Mouse (Mus musculus) intestine, embryonic 16.5 days (tissue): Measurements from ENCODE around the gene Fbxl17. TPM values are rescaled to one million over a fixed set of nuclear protein-coding genes. Genes with fewer than 3 reads are reported as not detected.

ENCODE experiments used
- ATAC-seq: fragments of 200-750 bp; cut with Nextera tagmentation; 2 replicates; pipeline ENCODE4 v1.8.0; 2017; ENCODE audit warnings: moderate TSS enrichment, moderate library complexity
- H3K27ac ChIP-seq: fragments of 300-500 bp; sonication (generic); 2 replicates; pipeline ENCODE4 v1.5.1; 2014; ENCODE audit warnings: mild to moderate bottlenecking, low read length
- H3K27me3 ChIP-seq: fragments of 300-500 bp; sonication (generic); replicated peaks from 2 replicates; pipeline ENCODE4 v1.6.1; 2014; ENCODE audit warnings: low read length, control low read depth, mixed read lengths; ENCODE audit not compliant: control insufficient read depth, insufficient read depth
- H3K36me3 ChIP-seq: fragments of 300-500 bp; sonication (generic); 2 replicates; pipeline ENCODE4 v1.6.1; 2014; ENCODE audit warnings: low read length, control low read depth; ENCODE audit not compliant: control insufficient read depth, insufficient read depth
- H3K4me1 ChIP-seq: fragments of 300-500 bp; sonication (generic); 2 replicates; pipeline ENCODE4 v1.6.1; 2014; ENCODE audit warnings: low read length, control low read depth, mixed read lengths; ENCODE audit not compliant: control insufficient read depth, insufficient read depth
- H3K4me2 ChIP-seq: fragments of 300-500 bp; sonication (generic); 2 replicates; pipeline ENCODE4 v1.6.1; 2014; ENCODE audit warnings: low read depth, low read length, control low read depth
- H3K4me3 ChIP-seq: fragments of 300-500 bp; sonication (generic); 2 replicates; pipeline ENCODE4 v1.5.1; 2014; ENCODE audit warnings: mild to moderate bottlenecking, low read length
- H3K9ac ChIP-seq: fragments of 300-500 bp; sonication (generic); 2 replicates; pipeline ENCODE4 v1.6.1; 2014; ENCODE audit warnings: low read depth, low read length
- H3K9me3 ChIP-seq: fragments of 300-500 bp; sonication (generic); 2 replicates; pipeline ENCODE4 v1.6.1; 2016; ENCODE audit warnings: low read length, control low read depth; ENCODE audit not compliant: control insufficient read depth
- WGBS: fragments of 180-500 bp; shearing (Covaris S2); extraction: QIAGEN DNeasy Blood & Tissue Kit; methylation state at CpG from one replicate; pipeline ENCODE4 v1.1.7; 2014; 5-methylcytosine and 5-hydroxymethylcytosine counted together
- polyA plus RNA-seq: library from polyadenylated mRNA; unstranded; fragments of >200 nt; fragmentation: Nextera tagmentation; extraction: Ambion mirVana; gene quantifications from 2 replicates; pipeline ENCODE4 v1.2.1, GENCODE M21; 2015

Fbxl17 gene
- polyA plus RNA-seq, 1 experiment from 2014 or later, result 2.3 TPM

DNA sequence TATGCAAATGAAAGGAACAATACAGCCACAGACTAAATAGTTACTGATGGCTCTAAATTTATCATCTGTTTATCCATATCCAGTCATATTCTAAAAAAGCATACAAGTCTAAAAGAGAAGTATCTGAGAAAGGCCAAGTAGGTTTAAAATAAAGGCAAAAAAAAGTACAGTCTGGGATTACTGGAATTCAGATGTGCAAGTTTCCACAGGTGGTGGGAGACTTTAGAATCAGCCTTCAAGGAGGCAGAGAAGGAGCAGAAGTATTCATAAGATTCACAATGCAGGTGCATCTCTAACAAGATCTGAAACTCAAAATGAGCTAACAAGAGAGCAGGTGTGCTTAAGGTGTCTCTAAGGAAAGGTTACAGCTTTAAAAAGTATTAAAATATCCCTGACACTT is 263.0 kb downstream of the Fbxl17 start:
- no peak overlapping the region for H3K4me2 ChIP-seq
- no peak overlapping the region for H3K9ac ChIP-seq
- no peaks in the 10 kb centered on the region for H3K36me3 ChIP-seq
- no peaks in the 10 kb centered on the region for H3K9me3 ChIP-seq
- no peak overlapping the region for H3K4me3 ChIP-seq
- no peak overlapping the region for H3K27ac ChIP-seq
- no peaks in the 10 kb centered on the region for H3K4me1 ChIP-seq
- ATAC-seq, result no peak
- no peaks in the 10 kb centered on the region for H3K27me3 ChIP-seq

DNA sequence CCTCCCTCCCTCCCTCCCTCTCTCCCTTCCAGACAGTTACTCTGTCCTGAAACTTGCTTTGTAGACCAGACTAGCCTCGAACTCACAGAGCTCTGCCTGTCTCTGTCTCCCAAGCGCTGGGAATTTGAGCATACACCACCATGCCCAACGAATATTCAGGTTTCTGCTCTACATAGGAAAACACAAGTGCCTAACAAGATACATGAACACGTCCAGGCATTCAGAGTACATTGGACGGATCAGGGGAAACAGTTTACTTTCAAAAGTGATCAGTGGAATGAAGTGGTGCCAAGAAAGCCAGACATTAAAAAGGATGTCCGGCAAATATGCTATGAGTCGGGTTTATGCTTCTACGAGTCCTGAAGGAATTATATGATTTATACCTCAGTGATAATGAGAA is 263.6 kb downstream of the Fbxl17 start:
- Histone ChIP-seq H3K9me3 (no peaks in the 10 kb centered on the region), H3K9ac (no peak overlapping the region), H3K4me2 (no peak overlapping the region), H3K4me3 (no peak overlapping the region), H3K4me1 (no peaks in the 10 kb centered on the region), H3K36me3 (no peaks in the 10 kb centered on the region), H3K27me3 (no peaks in the 10 kb centered on the region), H3K27ac (no peak overlapping the region)
- ATAC-seq, result no peak
- 72% methylated on average over 8 of the region's 8 CpGs for WGBS

DNA sequence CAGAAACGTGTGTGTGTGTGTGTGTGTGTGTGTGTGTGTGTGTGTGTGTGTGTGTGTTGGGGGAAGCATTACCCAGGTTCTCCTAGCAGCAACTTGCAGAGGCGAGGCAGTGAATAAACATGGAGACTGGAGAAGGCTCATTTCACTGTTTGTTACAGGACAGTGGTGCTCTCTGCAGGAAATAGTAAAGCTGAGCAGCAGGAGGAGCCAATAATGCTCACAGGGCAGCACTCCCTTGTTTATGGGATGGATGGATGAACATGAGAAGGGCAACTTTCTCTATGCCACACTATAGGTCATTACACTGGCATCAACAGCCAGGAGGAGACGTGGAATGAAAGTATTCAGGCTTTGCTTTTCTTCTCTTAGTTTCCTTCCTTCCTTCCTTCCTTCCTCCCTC is 264.0 kb downstream of the Fbxl17 start:
- Histone ChIP-seq H3K27ac (no peak overlapping the region), H3K9ac (no peak overlapping the region), H3K36me3 (no peaks in the 10 kb centered on the region), H3K4me2 (no peak overlapping the region), H3K9me3 (no peaks in the 10 kb centered on the region), H3K27me3 (no peaks in the 10 kb centered on the region), H3K4me3 (no peak overlapping the region), H3K4me1 (no peaks in the 10 kb centered on the region)
- no peak for ATAC-seq
- 57% methylated on average over 3 of the region's 3 CpGs for WGBS

DNA sequence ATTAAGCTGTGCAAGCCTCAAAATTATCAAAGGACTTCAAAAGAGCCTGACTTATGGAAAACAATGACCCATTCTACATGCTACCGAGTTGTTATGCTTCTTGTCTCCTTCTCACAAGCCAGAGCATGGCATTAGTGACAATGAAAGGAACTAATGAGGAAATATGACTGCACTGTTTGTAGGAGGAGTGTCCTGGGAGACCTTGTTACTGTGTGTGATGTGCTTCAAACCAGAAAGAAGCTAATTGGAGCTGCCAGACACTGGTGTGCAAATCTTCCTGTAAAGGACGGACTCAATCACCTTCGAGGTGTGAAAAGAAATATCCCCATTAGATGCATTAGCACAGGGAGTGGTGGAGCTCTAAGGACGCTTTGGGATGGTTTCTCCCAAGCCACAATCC is 270.7 kb downstream of the Fbxl17 start:
- Histone ChIP-seq H3K9ac (no peak overlapping the region), H3K36me3 (no peaks in the 10 kb centered on the region), H3K4me3 (no peak overlapping the region), H3K4me1 (no peaks in the 10 kb centered on the region), H3K27ac (no peak overlapping the region), H3K27me3 (no peaks in the 10 kb centered on the region), H3K4me2 (no peak overlapping the region), H3K9me3 (no peaks in the 10 kb centered on the region)
- 65% methylated on average over 4 of the region's 4 CpGs for WGBS
- ATAC-seq, result no peak

DNA sequence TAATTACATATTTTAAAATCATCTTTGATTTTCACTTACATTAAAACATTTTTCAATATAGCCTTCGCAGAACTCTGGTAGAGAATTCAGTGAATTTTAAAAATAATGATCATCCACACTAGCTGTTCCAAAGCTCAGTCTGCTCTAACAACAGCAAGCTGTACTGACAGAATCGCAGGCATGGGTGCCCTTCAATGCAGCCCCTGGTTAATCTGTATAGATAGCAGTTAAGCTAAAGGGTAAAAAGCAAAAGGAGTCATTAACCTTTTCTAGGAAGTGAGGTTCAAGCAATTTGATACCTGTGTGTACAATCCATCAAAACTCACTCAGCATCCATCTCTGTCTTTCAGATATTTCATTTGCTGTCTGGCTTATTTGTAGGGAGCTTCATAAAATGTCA is 273.4 kb downstream of the Fbxl17 start:
- H3K27ac ChIP-seq, result no peak overlapping the region
- H3K9me3 ChIP-seq, result no peaks in the 10 kb centered on the region
- no peaks in the 10 kb centered on the region for H3K27me3 ChIP-seq
- ATAC-seq, result no peak
- no peaks in the 10 kb centered on the region for H3K36me3 ChIP-seq
- WGBS, result 64% methylated on average over 2 of the region's 2 CpGs
- H3K4me2 ChIP-seq, result no peak overlapping the region
- H3K9ac ChIP-seq, result no peak overlapping the region
- H3K4me1 ChIP-seq, result no peaks in the 10 kb centered on the region
- H3K4me3 ChIP-seq, result no peak overlapping the region

DNA sequence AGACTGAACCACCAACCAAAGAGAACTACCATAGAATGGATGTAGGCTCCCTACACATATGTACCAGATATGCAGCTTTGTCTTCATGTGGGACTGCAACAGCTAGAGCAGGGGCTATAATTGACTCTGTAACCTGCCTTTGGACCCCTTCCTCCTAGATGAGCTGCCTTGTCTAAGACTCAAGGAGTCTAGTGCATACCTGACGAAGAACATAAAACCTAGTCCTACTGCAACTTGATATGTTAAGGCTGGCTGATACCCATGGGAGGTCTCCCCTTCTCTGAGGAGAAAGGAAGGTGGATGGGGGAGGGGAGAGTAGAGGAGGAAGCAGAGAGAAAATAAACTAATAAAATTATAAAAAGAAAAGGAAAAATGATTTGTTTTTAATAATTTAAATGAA is 273.9 kb downstream of the Fbxl17 start:
- H3K4me2 ChIP-seq, result no peak overlapping the region
- no peaks in the 10 kb centered on the region for H3K9me3 ChIP-seq
- no peaks in the 10 kb centered on the region for H3K27me3 ChIP-seq
- ATAC-seq, result no peak
- no peaks in the 10 kb centered on the region for H3K4me1 ChIP-seq
- H3K27ac ChIP-seq, result no peak overlapping the region
- no peak overlapping the region for H3K4me3 ChIP-seq
- H3K36me3 ChIP-seq, result no peaks in the 10 kb centered on the region
- H3K9ac ChIP-seq, result no peak overlapping the region
- 88% methylated on average over 1 of the region's 1 CpGs for WGBS

DNA sequence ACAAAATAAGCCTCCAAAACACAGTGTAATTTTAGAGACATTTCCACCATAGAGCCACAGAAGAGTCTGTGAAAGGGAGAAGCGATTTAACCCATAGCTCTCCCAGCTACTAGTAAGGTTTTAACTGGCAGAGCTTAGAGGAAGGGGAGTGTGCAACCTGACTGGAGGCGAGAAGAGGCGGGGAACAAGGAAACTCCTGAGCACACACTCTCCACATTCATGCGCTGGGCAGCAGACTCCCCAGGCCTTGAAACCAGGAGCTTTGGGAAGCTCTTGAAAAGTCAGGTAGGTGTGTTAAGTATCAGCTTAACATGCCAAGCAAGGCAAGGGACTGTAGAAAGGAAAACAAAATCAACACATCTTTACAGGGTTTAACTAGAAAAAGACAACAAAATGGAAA is 276.1 kb downstream of the Fbxl17 start:
- Histone ChIP-seq H3K9me3 (no peaks in the 10 kb centered on the region), H3K27me3 (no peaks in the 10 kb centered on the region), H3K36me3 (no peaks in the 10 kb centered on the region), H3K9ac (no peak overlapping the region), H3K4me3 (no peak overlapping the region), H3K27ac (no peak overlapping the region), H3K4me2 (no peak overlapping the region), H3K4me1 (no peaks in the 10 kb centered on the region)
- no peak for ATAC-seq
- WGBS, result 57% methylated on average over 4 of the region's 4 CpGs

DNA sequence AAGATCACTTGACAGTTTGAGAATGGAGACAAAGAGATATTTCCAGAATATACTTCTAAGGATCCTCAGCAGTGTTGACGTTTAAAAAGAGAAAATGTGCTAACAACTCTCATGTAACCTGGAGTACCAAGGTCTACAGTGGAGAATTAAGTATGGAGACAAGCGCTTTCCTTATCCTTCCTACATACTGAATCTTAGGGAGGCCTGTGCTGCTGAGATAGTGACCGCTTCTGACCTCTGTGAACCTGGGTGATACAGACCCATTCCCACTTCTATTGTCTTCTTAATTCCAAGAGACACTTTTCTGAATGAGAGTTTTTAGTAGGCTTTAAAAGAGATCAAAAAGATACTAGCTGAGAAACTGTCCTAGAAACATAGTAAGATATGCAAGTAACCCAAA is 278.2 kb downstream of the Fbxl17 start:
- WGBS, result 82% methylated on average over 3 of the region's 3 CpGs
- H3K9me3 ChIP-seq, result no peaks in the 10 kb centered on the region
- H3K4me3 ChIP-seq, result no peak overlapping the region
- no peak for ATAC-seq
- H3K4me2 ChIP-seq, result no peak overlapping the region
- H3K9ac ChIP-seq, result no peak overlapping the region
- no peaks in the 10 kb centered on the region for H3K36me3 ChIP-seq
- no peaks in the 10 kb centered on the region for H3K4me1 ChIP-seq
- no peak overlapping the region for H3K27ac ChIP-seq
- no peaks in the 10 kb centered on the region for H3K27me3 ChIP-seq

DNA sequence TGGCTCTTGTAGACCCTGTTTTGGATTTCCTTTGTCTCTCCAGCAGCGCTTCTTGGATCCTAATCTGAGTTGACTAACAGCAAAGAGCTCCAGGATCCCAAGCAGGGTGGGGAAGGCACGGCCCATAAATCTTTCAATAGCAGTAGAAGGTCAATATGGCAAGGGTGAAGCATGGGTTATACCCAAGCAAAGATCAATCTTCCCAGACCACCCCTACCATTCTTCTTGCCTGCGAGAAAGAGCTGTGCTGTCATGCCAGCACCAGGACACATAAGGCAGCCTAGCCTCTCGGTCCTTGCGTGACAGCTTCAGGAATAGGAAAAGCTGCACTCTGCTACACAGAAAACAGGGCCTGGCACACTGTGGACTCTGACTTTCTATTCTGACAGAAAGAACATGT is 279.0 kb downstream of the Fbxl17 start:
- H3K27ac ChIP-seq, result no peak overlapping the region
- H3K4me1 ChIP-seq, result no peaks in the 10 kb centered on the region
- no peak overlapping the region for H3K4me2 ChIP-seq
- H3K36me3 ChIP-seq, result no peaks in the 10 kb centered on the region
- no peak for ATAC-seq
- 53% methylated on average over 5 of the region's 5 CpGs for WGBS
- no peak overlapping the region for H3K9ac ChIP-seq
- no peak overlapping the region for H3K4me3 ChIP-seq
- no peaks in the 10 kb centered on the region for H3K27me3 ChIP-seq
- no peaks in the 10 kb centered on the region for H3K9me3 ChIP-seq

DNA sequence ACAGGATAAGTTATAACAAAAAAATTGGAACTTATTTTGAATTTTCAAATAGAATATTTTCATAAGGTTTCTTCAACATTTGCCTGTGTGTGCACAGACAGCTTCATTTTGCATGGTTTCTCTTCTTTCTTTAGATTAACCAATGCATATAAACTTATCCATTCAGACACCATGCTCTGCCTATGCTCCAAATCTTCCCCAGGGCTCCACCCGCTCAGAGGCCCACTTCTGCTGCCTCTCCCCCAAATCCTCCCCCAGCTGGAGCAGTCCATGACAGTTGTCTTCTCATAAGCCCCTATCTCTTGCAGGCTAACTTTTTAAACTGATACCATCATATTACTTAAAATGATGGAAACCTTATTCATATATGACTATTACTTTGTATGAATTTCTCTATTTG is 282.8 kb downstream of the Fbxl17 start:
- Histone ChIP-seq H3K36me3 (no peaks in the 10 kb centered on the region), H3K27me3 (no peaks in the 10 kb centered on the region), H3K4me3 (no peak overlapping the region), H3K9ac (no peak overlapping the region), H3K9me3 (no peaks in the 10 kb centered on the region), H3K27ac (no peak overlapping the region), H3K4me2 (no peak overlapping the region), H3K4me1 (no peaks in the 10 kb centered on the region)
- WGBS, result 81% methylated on average over 1 of the region's 1 CpGs
- no peak for ATAC-seq
